Mouse (Mus musculus) CH12F3 (cell line): ENCODE measurements around the gene Arhgef38.

Experiments used
- in situ Hi-C: fragments of 300-500 bp; cut with MboI; formaldehyde crosslinking; loops from 2 replicates; pipeline ENCODE4 v1.14.3; 2020; ENCODE audit warnings: low sequenced_read_pairs

The Arhgef38 gene

DNA sequence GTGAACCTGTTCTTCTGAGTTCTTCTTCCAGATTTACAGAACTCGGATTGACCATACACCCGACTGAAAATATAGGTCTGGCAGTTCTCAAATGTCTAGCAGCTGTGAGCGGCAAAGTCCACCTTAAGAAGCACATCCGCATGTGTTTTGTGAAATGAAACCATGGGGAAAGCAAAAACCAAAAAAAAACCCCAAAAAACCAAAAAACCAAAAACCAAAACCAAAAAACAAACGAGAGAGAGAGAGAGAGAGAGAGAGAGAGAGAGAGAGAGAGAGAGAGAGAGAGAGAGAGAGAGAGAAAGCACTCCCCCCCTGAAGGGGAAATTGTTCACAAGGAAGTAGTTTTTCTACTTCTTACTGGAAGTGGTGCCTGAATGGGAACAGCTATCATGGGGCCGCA lies 67.2 kb downstream of the Arhgef38 start:
- in situ Hi-C loops, result no loop called here

DNA sequence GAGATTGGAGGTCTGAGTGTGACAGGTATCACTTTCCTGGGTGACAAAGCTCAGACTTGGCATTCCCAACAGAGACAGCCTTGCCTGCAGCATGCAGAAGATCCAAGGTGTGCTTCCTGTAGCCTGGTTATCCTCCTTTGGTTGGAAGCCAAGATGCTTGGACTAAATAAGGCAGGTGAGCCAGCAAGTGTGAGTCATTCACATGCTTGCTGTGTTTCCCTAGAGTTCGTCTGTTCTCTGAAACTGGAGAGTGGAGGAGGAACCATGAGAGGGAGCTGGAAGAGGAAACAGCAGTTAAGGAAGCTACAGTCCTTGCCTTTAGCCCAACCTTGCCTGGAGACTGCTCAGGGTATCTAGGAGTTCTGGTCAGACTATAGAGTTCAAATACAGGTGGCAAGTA lies 69.6 kb downstream of the Arhgef38 start:
- in situ Hi-C loops, result no loop called here

GRCm38 (mm10) chr3:133163913-133164406 lies 70.8 kb downstream of the Arhgef38 start:
- in situ Hi-C loops, result no loop called here

GRCm38 (mm10) chr3:133163174-133163573 lies 71.6 kb downstream of the Arhgef38 start:
- in situ Hi-C loops, result no loop called here

- in situ Hi-C loops, result no loop called here
Observed at GRCm38 (mm10) chr3:133161407-133161806, 73.3 kb downstream of the Arhgef38 start.

DNA sequence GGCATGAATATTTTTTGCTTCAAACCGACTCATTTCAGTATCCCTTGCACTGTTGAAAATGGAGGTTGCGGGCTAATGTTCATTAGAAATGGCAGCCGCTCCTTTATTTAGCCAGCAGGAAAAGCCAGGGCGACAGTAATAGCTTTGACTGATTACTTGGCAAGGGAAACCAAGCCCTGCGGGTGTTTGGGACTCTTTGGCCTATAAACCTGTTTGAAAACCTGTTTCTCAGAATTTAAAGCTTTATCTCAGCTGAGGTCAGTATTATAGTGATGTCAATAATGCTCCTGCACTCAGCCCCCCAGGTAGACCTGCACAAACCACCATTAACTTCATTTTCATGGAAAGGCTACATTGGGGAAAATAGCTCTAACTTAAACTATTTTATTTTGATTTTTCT lies 76.5 kb downstream of the Arhgef38 start:
- in situ Hi-C loops, result no loop called here

DNA sequence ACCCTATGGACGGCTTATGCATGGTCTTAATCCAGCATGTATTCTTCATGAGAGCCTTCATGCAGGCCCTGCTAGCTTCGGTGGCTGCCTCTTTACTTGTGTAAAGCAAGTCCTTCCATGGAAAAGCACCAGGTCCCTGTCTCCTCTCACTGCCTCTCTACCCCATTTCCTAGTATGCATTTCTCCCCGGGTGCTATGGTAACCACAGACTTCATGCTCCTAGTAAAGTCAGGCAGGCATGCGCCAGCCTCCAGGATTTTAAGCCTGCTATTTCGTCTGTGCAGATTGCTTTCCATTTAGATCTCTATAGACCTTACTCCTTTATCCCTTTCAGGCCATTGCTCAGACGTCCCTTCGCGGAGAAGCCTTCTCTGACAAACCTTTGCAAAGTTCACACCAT lies 80.1 kb downstream of the Arhgef38 start:
- in situ Hi-C loops, result no loop called here

- in situ Hi-C loops, result no loop called here
Observed at GRCm38 (mm10) chr3:133153629-133154028, 81.1 kb downstream of the Arhgef38 start.

- in situ Hi-C loops, result no loop called here
Observed at GRCm38 (mm10) chr3:133152831-133153230, 81.9 kb downstream of the Arhgef38 start.

DNA sequence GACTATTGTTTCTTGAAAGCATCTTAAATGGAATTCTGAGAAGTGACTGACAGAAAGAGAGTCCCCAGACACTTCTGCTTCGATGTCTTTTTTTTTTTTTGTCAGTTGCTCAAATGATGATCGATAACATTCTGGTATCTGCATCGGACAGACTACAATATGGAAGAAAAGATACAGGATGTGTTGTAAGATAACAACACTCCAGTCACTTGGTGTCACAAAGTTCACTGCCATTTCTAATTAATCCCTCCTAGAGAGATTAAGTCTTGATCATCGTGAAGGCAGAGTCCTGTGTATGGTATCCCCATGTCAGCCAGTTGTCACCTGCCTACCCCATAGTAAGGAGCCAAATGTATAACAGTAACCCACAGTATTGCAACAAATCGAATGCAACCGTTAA lies 83.1 kb downstream of the Arhgef38 start:
- in situ Hi-C loops, result no loop called here

DNA sequence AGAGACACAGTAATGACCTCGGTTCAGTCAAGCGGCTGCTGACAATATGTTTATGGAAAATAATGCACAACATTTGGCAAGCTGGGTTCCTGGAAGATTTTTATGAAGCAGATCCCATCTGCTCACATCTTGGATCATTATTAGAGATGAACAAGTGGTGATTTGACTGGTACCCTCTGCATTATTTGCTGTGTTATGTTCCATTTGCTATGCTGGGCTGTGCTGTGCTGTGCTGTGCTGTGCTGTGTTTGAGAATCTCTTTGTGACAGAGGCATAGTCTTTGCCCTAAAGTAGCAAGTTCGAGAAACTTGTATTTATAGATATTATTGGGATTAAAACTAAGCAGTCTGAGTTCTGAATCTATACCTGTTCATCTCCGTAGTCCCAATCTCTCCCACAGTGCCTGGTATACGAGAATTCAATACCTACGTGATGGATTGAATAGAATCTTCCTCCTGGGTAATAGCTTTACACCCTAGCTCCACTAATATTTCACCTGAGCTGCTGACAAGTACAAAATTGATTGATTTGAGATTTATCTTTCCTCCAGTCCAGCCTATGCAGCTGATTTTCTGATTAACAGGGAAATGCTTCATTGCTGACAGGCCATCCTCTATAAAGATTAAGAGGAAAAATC lies 90.1 kb downstream of the Arhgef38 start:
- in situ Hi-C loops, result no loop called here

- in situ Hi-C loops, result no loop called here
Observed at GRCm38 (mm10) chr3:133141877-133142276, 92.9 kb downstream of the Arhgef38 start.

- in situ Hi-C loops, result no loop called here
Observed at GRCm38 (mm10) chr3:133132611-133133010, 102.1 kb downstream of the Arhgef38 start.

GRCm38 (mm10) chr3:133131372-133131771 lies 103.4 kb downstream of the Arhgef38 start:
- in situ Hi-C loops, result no loop called here

DNA sequence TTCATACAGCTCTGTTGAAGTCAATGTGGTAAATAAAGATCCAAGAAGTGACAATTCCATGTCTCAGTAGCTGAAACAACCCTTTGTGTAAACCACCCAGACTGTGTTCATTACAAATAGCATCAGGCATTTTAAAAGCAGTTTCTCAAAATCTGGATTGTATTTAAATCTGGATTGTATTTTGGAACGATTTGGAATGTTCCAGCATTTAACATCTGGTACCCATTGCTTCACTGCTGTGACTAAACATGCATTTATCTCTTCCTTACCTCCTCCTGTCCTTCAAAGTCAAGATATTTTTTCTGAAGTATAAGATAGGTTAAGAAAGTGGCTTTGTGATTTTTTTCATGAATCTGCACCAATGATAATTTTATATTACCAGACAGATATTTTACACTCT lies 121.5 kb downstream of the Arhgef38 start:
- in situ Hi-C loops, result no loop called here

DNA sequence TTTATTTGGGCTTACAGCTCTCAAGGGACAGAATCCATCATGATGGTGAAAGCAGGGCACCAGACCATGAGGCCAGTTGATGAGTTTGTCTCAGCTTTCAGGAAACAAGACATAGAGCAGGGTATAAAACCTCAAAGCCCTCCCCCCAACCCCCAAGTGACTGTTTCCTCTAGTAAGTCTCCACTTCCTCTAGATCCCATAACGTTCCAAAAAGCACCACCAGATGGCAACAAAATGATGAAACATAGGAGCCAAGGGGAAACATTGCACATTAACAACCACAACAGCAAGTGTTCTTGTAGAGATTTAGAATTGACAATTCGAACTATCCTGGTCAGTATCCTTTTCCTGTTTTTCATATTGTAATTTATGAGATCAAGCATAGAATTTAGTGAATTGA lies 123.0 kb downstream of the Arhgef38 start:
- in situ Hi-C loops, result no loop called here

GRCm38 (mm10) chr3:133109844-133110243 lies 124.9 kb downstream of the Arhgef38 start:
- in situ Hi-C loops, result no loop called here

DNA sequence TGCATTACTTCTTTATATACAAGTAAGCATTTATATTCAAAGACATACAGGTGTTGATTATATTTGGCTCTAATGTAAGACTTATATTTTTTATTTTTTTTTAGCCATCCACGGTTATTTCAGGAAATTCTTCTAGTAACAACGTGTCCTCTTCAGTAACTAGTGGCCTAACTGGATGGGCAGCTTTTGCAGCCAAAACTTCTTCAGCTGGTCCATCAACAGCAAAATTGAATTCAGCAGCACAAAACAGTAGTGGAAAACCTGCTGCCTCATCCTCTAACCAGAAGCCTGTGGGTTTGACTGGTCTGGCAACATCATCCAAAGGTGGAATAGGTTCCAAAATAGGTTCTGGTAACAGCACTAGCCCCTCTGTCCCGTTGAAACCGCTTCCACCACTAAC lies 126.0 kb downstream of the Arhgef38 start:
- in situ Hi-C loops, result no loop called here

DNA sequence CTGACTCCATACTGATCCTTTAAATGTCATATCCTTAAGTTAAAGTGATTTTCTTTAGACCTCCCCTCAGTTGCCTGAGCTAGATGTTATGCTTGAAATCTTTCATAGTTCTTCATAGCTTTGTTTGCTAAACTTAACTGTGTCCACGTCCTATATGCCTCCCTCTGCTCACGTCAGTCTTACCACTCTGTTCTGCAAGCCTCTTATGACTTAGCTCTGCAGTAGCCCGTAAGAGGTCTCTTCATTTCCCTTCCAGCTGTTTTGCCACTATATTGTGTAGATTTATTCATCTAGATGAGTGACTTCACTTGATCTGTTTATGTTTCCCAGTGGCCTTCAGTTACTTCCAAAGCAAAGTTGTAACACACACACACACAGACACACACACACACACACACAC lies 130.3 kb downstream of the Arhgef38 start:
- in situ Hi-C loops, result no loop called here

DNA sequence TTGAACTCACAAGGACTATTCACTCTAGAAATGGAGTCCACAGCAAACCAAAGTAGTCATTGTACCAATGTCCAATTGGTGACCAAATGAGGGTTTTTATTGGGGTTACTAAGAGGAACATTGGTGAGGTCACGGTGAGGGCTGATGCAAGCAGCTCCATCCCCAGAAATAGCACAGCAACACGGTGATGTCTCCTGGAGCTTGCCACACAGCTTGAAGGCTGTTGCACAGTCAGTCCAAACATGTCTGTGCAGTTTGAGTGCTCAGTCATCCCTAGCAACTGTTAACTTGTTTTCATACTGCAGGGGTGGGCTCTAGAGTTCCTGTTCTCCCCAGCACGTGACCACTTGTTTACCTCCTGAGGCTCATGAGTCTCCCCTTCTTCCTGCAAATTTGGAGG lies 131.0 kb downstream of the Arhgef38 start:
- in situ Hi-C loops, result no loop called here

GRCm38 (mm10) chr3:133098909-133099308 lies 135.8 kb downstream of the Arhgef38 start:
- in situ Hi-C loops, result no loop called here

DNA sequence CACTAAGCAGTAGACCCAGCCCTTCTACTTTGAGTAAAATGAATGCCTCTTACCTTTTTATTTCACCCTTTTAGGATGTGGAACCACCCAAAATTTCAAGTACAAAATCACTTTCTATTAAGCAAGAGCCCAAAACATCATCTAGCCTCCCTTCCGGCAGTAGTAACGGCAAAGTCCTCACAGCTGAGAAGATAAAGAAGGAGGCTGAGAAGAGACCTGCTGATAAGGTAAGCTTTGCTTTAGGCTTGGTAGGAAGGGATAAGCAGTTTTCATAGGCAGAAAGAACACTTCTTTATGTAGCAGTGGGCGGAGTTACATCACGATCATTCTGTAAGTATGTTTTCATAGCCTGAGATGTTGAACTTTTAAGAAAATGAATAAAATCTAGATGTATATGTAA lies 136.4 kb downstream of the Arhgef38 start:
- in situ Hi-C loops, result no loop called here

- in situ Hi-C loops, result no loop called here
Observed at GRCm38 (mm10) chr3:133097936-133098335, 136.8 kb downstream of the Arhgef38 start.
